Mouse (Mus musculus): ENCODE results near the gene Asb15. TPM values are rescaled to one million over a fixed set of nuclear protein-coding genes. Genes with fewer than 3 reads are reported as not detected.

Asb15 gene
- polyA plus RNA-seq, 1 experiment from 2014 or later: not detected

DNA sequence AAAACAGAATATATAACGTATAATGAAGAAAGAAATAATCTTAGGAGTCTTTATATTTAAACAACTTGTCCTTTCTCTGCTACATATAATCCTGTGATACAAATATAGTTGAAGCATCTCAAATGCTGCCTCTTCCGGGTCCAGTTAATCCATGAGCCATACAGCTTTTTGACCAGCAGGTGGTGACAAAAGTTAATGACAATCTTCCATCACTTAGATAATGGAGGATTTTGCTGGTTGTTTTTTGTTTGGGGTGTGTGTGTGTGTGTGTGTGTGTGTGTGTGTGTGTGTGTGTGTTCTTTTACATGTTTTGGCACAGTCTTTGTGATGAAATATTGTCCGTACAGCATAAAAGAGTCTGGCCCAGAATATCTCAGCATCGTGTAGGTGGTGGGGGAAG lies 2.2 kb downstream of the Asb15 start:
- Histone ChIP-seq H3K4me2 (ENCODE audit: low read length) (peak overlapping the region; percentile 45), H3K36me3 (ENCODE audit: control insufficient read depth, insufficient read depth, low read length) (no peaks in the 10 kb centered on the region), H3K4me1 (ENCODE audit: control insufficient read depth, insufficient read depth, low read length) (peaks cover 17% of the 10 kb centered on the region), H3K27me3 (ENCODE audit: control insufficient read depth, insufficient read depth, low read length) (no peaks in the 10 kb centered on the region), H3K9ac (replicated peaks; ENCODE audit: low read length) (no peak overlapping the region), H3K4me3 (replicated peaks; ENCODE audit: low read depth, low read length) (0 out of 2 replicates have a peak overlapping the region, but pooled peaks have one; percentile 7), H3K9me3 (ENCODE audit: control insufficient read depth, low read length) (no peaks in the 10 kb centered on the region), H3K27ac (replicated peaks; ENCODE audit: low read depth, low read length) (no peak overlapping the region)
- ATAC-seq (ENCODE audit: low FRiP score, low TSS enrichment) (no peak), DNase-seq (peak; percentile 83)
- whole genome bisulfite sequencing: 27% methylated on average over 4 of the region's 4 CpGs

DNA sequence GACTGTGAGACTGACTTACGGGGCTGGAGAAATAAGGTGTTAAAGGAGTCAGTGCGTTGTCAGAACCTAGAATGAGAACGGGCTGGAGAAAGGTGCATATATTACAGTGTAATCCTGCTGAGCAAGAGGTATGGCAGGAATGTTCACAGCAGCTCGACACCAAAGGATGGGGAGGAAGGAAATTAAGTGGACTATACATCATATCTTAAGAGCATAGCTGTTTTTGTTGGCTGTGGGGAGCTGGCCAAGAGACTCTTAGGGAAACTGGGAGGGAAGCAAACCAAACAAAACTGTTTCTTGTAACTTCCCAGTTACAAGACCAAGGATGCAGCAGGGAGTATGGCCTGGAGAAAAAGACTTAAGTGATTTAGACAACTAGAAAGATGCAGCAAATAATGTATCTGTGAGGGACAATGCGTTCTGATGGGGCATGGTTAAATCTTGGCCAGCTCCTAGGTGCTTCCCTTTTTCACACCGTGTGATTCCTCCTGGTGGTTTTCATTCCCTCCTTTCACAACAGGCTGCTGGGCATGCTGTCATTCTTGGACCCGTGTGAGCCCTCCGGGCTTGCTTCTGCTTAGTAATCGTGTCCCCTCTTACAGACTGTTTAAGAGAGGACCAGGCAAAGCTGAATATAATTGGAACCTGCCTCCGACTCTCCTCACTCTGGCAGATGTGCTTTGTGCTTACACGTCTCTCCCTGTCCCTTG lies 2.9 kb downstream of the Asb15 start:
- H3K27me3 ChIP-seq (ENCODE audit: control insufficient read depth, insufficient read depth, low read length): no peaks in the 10 kb centered on the region

DNA sequence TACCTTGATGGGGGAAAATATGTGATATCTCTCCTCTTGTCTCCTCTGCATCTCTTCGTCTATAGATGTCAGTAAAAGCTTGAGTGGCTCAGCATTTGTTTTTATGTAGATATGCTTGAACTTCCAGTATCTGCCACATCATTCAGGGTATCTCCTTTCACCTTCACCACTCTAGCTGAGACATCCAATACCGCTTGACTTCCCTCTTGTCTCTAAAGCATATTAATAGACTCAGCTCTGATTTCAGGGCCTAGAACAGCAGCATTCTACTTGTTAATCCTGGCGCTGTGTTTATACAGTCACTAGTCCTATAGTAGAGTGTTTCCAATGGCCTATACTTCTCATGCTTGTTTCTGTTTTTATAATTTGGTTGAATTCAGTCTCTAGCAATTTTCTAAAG lies 4.9 kb downstream of the Asb15 start:
- Histone ChIP-seq H3K9ac (replicated peaks; ENCODE audit: low read length) (no peak overlapping the region), H3K4me2 (ENCODE audit: low read length) (no peak overlapping the region), H3K4me1 (ENCODE audit: control insufficient read depth, insufficient read depth, low read length) (0 out of 2 replicates have a peak, but pooled peaks cover 4% of the 10 kb centered on the region), H3K27me3 (ENCODE audit: control insufficient read depth, insufficient read depth, low read length) (no peaks in the 10 kb centered on the region), H3K36me3 (ENCODE audit: control insufficient read depth, insufficient read depth, low read length) (no peaks in the 10 kb centered on the region), H3K27ac (replicated peaks; ENCODE audit: low read depth, low read length) (no peak overlapping the region), H3K9me3 (ENCODE audit: control insufficient read depth, low read length) (no peaks in the 10 kb centered on the region), H3K4me3 (replicated peaks; ENCODE audit: low read depth, low read length) (no peak overlapping the region)
- DNase-seq: no peak
- ATAC-seq (ENCODE audit: low FRiP score, low TSS enrichment): no peak
- 84% methylated on average over 3 of the region's 3 CpGs for WGBS

More for the DNA sequence above, 2.9 kb downstream of the Asb15 start:
- Histone ChIP-seq H3K9ac (replicated peaks; ENCODE audit: low read length) (no peak overlapping the region), H3K36me3 (ENCODE audit: control insufficient read depth, insufficient read depth, low read length) (no peaks in the 10 kb centered on the region), H3K4me1 (ENCODE audit: control insufficient read depth, insufficient read depth, low read length) (peaks cover 14% of the 10 kb centered on the region), H3K4me2 (ENCODE audit: low read length) (peak overlapping the region; percentile 45), H3K4me3 (replicated peaks; ENCODE audit: low read depth, low read length) (0 out of 2 replicates have a peak overlapping the region, but pooled peaks have one; percentile 7), H3K9me3 (ENCODE audit: control insufficient read depth, low read length) (no peaks in the 10 kb centered on the region), H3K27ac (replicated peaks; ENCODE audit: low read depth, low read length) (no peak overlapping the region)
- DNase-seq: peak; percentile 10
- 59% methylated on average over 11 of the region's 11 CpGs for WGBS
- no peak for ATAC-seq (ENCODE audit: low FRiP score, low TSS enrichment)

DNA sequence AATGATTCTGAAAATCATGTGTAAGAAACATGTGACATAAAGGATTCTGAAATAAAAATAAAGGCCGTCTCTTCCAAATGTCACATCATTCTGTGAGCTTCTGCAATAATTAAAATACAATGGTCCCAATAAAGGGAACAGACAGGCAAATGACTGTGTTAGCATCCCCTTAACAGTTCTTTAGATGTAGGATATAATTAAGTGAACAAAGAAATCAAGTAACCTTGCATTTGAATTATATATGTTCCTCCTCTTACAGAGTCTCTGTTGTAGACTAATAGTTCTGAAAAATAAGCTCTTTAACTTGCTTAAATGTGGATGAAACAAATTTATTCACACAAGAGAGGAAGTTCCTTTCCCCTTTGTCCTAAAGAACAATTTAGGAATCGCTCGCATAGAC lies 10.5 kb downstream of the Asb15 start:
- Histone ChIP-seq H3K4me2 (ENCODE audit: low read length) (no peak overlapping the region), H3K4me3 (replicated peaks; ENCODE audit: low read depth, low read length) (no peak overlapping the region), H3K27ac (replicated peaks; ENCODE audit: low read depth, low read length) (no peak overlapping the region), H3K27me3 (ENCODE audit: control insufficient read depth, insufficient read depth, low read length) (no peaks in the 10 kb centered on the region), H3K4me1 (ENCODE audit: control insufficient read depth, insufficient read depth, low read length) (no peaks in the 10 kb centered on the region), H3K9ac (replicated peaks; ENCODE audit: low read length) (no peak overlapping the region), H3K36me3 (ENCODE audit: control insufficient read depth, insufficient read depth, low read length) (no peaks in the 10 kb centered on the region), H3K9me3 (ENCODE audit: control insufficient read depth, low read length) (no peaks in the 10 kb centered on the region)
- ATAC-seq (ENCODE audit: low FRiP score, low TSS enrichment): no peak
- DNase-seq: no peak
- 89% methylated on average over 3 of the region's 3 CpGs for WGBS

DNA sequence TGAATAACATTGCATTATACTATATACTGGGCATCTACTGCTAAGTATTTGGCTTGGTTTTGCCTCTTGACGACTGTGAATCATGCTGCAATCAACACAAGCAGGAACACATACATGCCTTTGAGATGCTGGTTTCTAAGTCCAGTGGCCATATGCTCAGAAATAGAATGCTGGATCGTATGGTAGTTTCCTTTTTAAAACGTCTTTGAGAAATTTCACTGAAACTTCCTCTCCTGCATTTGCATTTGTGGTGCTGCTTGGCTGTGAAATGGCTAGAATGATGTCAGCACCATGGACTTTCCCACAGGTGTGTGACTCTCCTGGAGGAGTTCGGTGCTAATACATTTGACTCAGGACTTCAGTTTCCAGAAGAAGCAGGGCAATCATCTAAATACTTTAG lies 12.2 kb downstream of the Asb15 start:
- no peaks in the 10 kb centered on the region for H3K36me3 ChIP-seq (ENCODE audit: control insufficient read depth, insufficient read depth, low read length)
- H3K4me1 ChIP-seq (ENCODE audit: control insufficient read depth, insufficient read depth, low read length): no peaks in the 10 kb centered on the region
- H3K27me3 ChIP-seq (ENCODE audit: control insufficient read depth, insufficient read depth, low read length): no peaks in the 10 kb centered on the region
- H3K4me3 ChIP-seq (replicated peaks; ENCODE audit: low read depth, low read length): no peak overlapping the region
- DNase-seq (no peak), ATAC-seq (ENCODE audit: low FRiP score, low TSS enrichment) (no peak)
- no peaks in the 10 kb centered on the region for H3K9me3 ChIP-seq (ENCODE audit: control insufficient read depth, low read length)
- WGBS: 76% methylated on average over 4 of the region's 4 CpGs
- H3K9ac ChIP-seq (replicated peaks; ENCODE audit: low read length): no peak overlapping the region
- H3K27ac ChIP-seq (replicated peaks; ENCODE audit: low read depth, low read length): no peak overlapping the region
- H3K4me2 ChIP-seq (ENCODE audit: low read length): no peak overlapping the region

DNA sequence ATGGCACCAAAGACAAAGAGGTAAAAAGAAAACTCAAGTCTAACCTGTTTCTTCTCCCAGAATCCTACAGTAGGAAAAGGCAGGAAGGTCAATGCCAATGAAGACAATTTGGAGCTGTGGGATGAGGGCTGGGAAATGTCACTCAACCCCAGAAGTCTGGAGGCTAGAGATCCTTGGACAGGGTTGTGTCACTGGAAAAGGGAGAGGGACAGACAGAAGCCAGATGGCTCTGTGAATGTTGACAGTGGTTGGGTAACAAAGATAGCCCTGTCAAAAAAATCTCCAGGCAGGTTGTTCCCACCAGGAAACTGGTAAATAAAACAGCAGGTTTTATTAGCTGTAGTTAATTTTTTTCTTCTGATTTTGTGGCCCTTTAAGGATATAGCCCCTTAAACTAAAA lies 14.4 kb downstream of the Asb15 start:
- H3K27ac ChIP-seq (replicated peaks; ENCODE audit: low read depth, low read length): no peak overlapping the region
- DNase-seq (no peak), ATAC-seq (ENCODE audit: low FRiP score, low TSS enrichment) (no peak)
- no peaks in the 10 kb centered on the region for H3K27me3 ChIP-seq (ENCODE audit: control insufficient read depth, insufficient read depth, low read length)
- H3K4me1 ChIP-seq (ENCODE audit: control insufficient read depth, insufficient read depth, low read length): no peaks in the 10 kb centered on the region
- H3K9ac ChIP-seq (replicated peaks; ENCODE audit: low read length): no peak overlapping the region
- H3K36me3 ChIP-seq (ENCODE audit: control insufficient read depth, insufficient read depth, low read length): no peaks in the 10 kb centered on the region
- H3K9me3 ChIP-seq (ENCODE audit: control insufficient read depth, low read length): no peaks in the 10 kb centered on the region
- no peak overlapping the region for H3K4me3 ChIP-seq (replicated peaks; ENCODE audit: low read depth, low read length)
- H3K4me2 ChIP-seq (ENCODE audit: low read length): no peak overlapping the region

DNA sequence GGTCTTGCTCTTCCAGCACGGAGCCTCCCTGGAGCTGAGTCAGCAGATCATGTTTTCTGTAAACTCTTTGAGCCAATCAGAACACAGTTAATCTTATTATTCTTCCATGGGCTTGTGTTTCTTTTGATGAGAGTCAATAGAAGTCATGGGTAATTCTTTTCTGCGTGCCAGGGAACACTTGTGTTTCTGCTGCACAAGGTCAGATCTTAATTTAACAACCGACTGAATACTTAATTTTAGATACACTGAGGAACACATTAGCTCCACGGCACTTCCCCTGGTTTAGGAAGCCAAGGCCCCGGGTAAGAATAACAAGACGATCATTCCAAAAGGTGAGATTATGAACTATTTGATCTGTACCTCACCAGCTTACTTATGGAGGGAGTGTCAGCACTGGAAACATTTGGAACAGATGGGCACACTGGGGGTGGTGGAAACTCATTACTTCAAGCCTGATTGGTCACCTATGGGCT lies 15.2 kb downstream of the Asb15 start:
- ATAC-seq (ENCODE audit: low FRiP score, low TSS enrichment) (no peak), DNase-seq (no peak)
- 74% methylated on average over 6 of the region's 6 CpGs for WGBS
- no peak overlapping the region for H3K4me3 ChIP-seq (replicated peaks; ENCODE audit: low read depth, low read length)
- H3K4me2 ChIP-seq (ENCODE audit: low read length): no peak overlapping the region
- no peaks in the 10 kb centered on the region for H3K9me3 ChIP-seq (ENCODE audit: control insufficient read depth, low read length)
- H3K9ac ChIP-seq (replicated peaks; ENCODE audit: low read length): no peak overlapping the region
- H3K27ac ChIP-seq (replicated peaks; ENCODE audit: low read depth, low read length): no peak overlapping the region
- H3K36me3 ChIP-seq (ENCODE audit: control insufficient read depth, insufficient read depth, low read length): no peaks in the 10 kb centered on the region
- no peaks in the 10 kb centered on the region for H3K4me1 ChIP-seq (ENCODE audit: control insufficient read depth, insufficient read depth, low read length)
- H3K27me3 ChIP-seq (ENCODE audit: control insufficient read depth, insufficient read depth, low read length): no peaks in the 10 kb centered on the region

DNA sequence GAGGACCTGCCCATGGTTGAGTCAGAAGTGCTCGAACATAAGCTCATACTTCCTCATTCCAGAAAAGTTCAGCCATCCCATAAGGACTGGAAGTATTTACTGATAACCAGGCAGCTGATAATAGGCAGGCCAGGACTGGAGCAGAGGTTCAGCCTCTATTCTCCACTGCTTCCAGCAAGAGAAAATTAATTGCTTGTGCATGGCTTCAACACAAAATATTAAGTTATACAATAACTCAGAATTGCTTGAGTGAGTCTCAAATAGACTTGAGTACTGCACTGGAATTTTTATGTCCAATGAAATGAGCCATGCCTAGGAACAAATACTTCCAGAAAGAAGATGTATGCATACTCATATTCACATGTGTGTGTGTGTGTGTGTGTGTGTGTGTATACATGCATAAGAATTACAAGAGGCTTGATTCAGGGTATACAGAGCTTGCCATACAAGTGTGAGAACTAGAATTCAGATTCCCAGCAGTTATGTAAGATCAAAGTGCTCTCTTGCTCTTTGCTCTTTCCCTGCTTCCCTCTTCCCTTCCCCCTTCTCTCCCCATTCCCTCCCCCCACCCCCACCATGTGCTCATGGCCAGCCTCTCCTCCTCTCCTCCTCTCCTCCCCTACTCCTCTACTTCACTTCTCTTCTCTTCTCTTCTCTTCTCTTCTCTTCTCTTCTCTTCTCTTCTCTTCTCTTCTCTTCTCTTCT lies 18.9 kb downstream of the Asb15 start:
- DNase-seq (no peak), ATAC-seq (ENCODE audit: low FRiP score, low TSS enrichment) (no peak)
- no peaks in the 10 kb centered on the region for H3K27me3 ChIP-seq (ENCODE audit: control insufficient read depth, insufficient read depth, low read length)
- H3K9me3 ChIP-seq (ENCODE audit: control insufficient read depth, low read length): no peaks in the 10 kb centered on the region
- H3K27ac ChIP-seq (replicated peaks; ENCODE audit: low read depth, low read length): no peak overlapping the region
- H3K4me3 ChIP-seq (replicated peaks; ENCODE audit: low read depth, low read length): no peak overlapping the region
- no peak overlapping the region for H3K9ac ChIP-seq (replicated peaks; ENCODE audit: low read length)
- no peaks in the 10 kb centered on the region for H3K4me1 ChIP-seq (ENCODE audit: control insufficient read depth, insufficient read depth, low read length)
- H3K36me3 ChIP-seq (ENCODE audit: control insufficient read depth, insufficient read depth, low read length): no peaks in the 10 kb centered on the region
- 80% methylated on average over 1 of the region's 1 CpGs for WGBS
- H3K4me2 ChIP-seq (ENCODE audit: low read length): no peak overlapping the region

DNA sequence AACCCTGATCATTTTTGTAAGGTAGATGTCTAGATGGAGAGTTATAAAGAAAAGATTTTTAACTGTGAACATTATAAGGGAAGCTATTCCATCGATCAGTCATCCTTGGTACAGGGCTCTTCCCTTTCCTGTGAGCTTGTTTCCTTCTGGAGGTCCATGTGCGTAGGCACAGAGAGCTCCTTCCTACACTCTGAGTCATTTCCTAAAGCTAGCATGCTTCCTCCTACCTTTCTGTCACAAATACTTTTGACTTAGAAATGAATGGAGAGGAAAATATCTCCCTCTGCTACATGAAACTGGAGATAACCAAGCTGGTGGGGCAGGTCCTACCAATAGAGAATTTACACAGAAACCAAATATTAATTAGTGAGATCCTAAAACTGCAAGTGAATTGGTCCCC lies 21.9 kb downstream of the Asb15 start:
- Histone ChIP-seq H3K36me3 (ENCODE audit: control insufficient read depth, insufficient read depth, low read length) (no peaks in the 10 kb centered on the region), H3K4me2 (ENCODE audit: low read length) (no peak overlapping the region), H3K27me3 (ENCODE audit: control insufficient read depth, insufficient read depth, low read length) (no peaks in the 10 kb centered on the region), H3K9ac (replicated peaks; ENCODE audit: low read length) (no peak overlapping the region), H3K9me3 (ENCODE audit: control insufficient read depth, low read length) (no peaks in the 10 kb centered on the region), H3K4me1 (ENCODE audit: control insufficient read depth, insufficient read depth, low read length) (no peaks in the 10 kb centered on the region), H3K27ac (replicated peaks; ENCODE audit: low read depth, low read length) (no peak overlapping the region), H3K4me3 (replicated peaks; ENCODE audit: low read depth, low read length) (no peak overlapping the region)
- ATAC-seq (ENCODE audit: low FRiP score, low TSS enrichment) (no peak), DNase-seq (no peak)
- WGBS: 89% methylated on average over 2 of the region's 2 CpGs

All from midbrain, embryonic 14.5 days (tissue).